Comparison of ENCODE assay signal across 18 mouse cellular contexts in genomic region chr11:15113583-15113982, GRCm38 (mm10).
DNase-seq lines count a peak whose midpoint lies in the region; ATAC-seq and TF ChIP-seq lines count a peak whose summit lies in the region.
"Had no signal": no experiment of that assay in that cellular context is flagged by ENCODE, and none has a peak within 500 bp of the region (broad histone marks: within the 10 kb centered on the region; RNA-seq: fewer than 3 reads in every experiment).

No protein-coding gene starts in this region.

- no peak overlapping the region for H3K4me3 ChIP-seq in hindbrain, postnatal 0 days (ENCODE audit: low read length)
- no peak overlapping the region for H3K4me3 ChIP-seq in hindbrain, embryonic 13.5 days
- H3K4me3 ChIP-seq in midbrain, postnatal 0 days (ENCODE audit: low read depth, low read length): no peak overlapping the region
- H3K4me3 ChIP-seq in midbrain, embryonic 11.5 days (ENCODE audit: low read depth, low read length): no peak overlapping the region
- H3K4me3 ChIP-seq in kidney, embryonic 15.5 days (replicated peaks): no peak overlapping the region
- H3K4me3 ChIP-seq in forebrain, embryonic 13.5 days: no peak overlapping the region
- H3K4me3 ChIP-seq: forebrain, embryonic 10.5 days; heart, embryonic 15.5 days; midbrain, embryonic 10.5 days; neural tube, embryonic 15.5 days; stomach, embryonic 15.5 days had no signal

- H3K27ac ChIP-seq in hindbrain, postnatal 0 days: no peak overlapping the region
- H3K27ac ChIP-seq in hindbrain, embryonic 13.5 days: no peak overlapping the region
- no peak overlapping the region for H3K27ac ChIP-seq in midbrain, postnatal 0 days (ENCODE audit: low read depth, low read length)
- no peak overlapping the region for H3K27ac ChIP-seq in midbrain, embryonic 11.5 days (ENCODE audit: low read depth, low read length)
- H3K27ac ChIP-seq in kidney, embryonic 15.5 days: no peak overlapping the region
- no peak overlapping the region for H3K27ac ChIP-seq in forebrain, embryonic 13.5 days
- H3K27ac ChIP-seq: forebrain, embryonic 10.5 days; heart, embryonic 15.5 days; macrophage; midbrain, embryonic 10.5 days; neural tube, embryonic 15.5 days; stomach, embryonic 15.5 days had no signal

- no peaks in the 10 kb centered on the region for H3K27me3 ChIP-seq in hindbrain, postnatal 0 days (ENCODE audit: insufficient read depth, low read length)
- no peaks in the 10 kb centered on the region for H3K27me3 ChIP-seq in hindbrain, embryonic 13.5 days
- no peaks in the 10 kb centered on the region for H3K27me3 ChIP-seq in midbrain, postnatal 0 days (ENCODE audit: insufficient read depth, low read length)
- no peaks in the 10 kb centered on the region for H3K27me3 ChIP-seq in midbrain, embryonic 11.5 days (ENCODE audit: control insufficient read depth, insufficient read depth, low read length)
- no peaks in the 10 kb centered on the region for H3K27me3 ChIP-seq in kidney, embryonic 15.5 days
- no peaks in the 10 kb centered on the region for H3K27me3 ChIP-seq in forebrain, embryonic 13.5 days
- H3K27me3 ChIP-seq: heart, embryonic 15.5 days; neural tube, embryonic 15.5 days; stomach, embryonic 15.5 days had no signal

- no peak overlapping the region for H3K4me2 ChIP-seq in hindbrain, postnatal 0 days (ENCODE audit: low read depth, low read length)
- H3K4me2 ChIP-seq in hindbrain, embryonic 13.5 days: no peak overlapping the region
- no peak overlapping the region for H3K4me2 ChIP-seq in midbrain, postnatal 0 days (ENCODE audit: low read depth, low read length, poor library complexity, severe bottlenecking)
- H3K4me2 ChIP-seq in midbrain, embryonic 11.5 days: no peak overlapping the region
- H3K4me2 ChIP-seq in kidney, embryonic 15.5 days: no peak overlapping the region
- H3K4me2 ChIP-seq in forebrain, embryonic 13.5 days: no peak overlapping the region
- H3K4me2 ChIP-seq: heart, embryonic 15.5 days; neural tube, embryonic 15.5 days; stomach, embryonic 15.5 days had no signal

- DNase-seq in hindbrain, postnatal 0 days (ENCODE audit: low spot score): peak; percentile 7
- DNase-seq in midbrain, postnatal 0 days (ENCODE audit: low spot score): peak; percentile 12
- DNase-seq in midbrain, embryonic 11.5 days (ENCODE audit: low spot score, missing footprints): no peak
- DNase-seq: adrenal gland, adult 2 months; heart, postnatal 4 days; layer of hippocampus, adult 9-11 months; thymus, postnatal 36 days had no signal

- H3K9me3 ChIP-seq in hindbrain, postnatal 0 days (ENCODE audit: low read length): no peaks in the 10 kb centered on the region
- no peaks in the 10 kb centered on the region for H3K9me3 ChIP-seq in hindbrain, embryonic 13.5 days
- H3K9me3 ChIP-seq in midbrain, postnatal 0 days (ENCODE audit: low read length): no peaks in the 10 kb centered on the region
- H3K9me3 ChIP-seq in midbrain, embryonic 11.5 days (ENCODE audit: control insufficient read depth, low read length): no peaks in the 10 kb centered on the region
- no peaks in the 10 kb centered on the region for H3K9me3 ChIP-seq in kidney, embryonic 15.5 days (replicated peaks)
- no peaks in the 10 kb centered on the region for H3K9me3 ChIP-seq in forebrain, embryonic 13.5 days (replicated peaks)
- H3K9me3 ChIP-seq: forebrain, embryonic 10.5 days; heart, embryonic 15.5 days; midbrain, embryonic 10.5 days; neural tube, embryonic 15.5 days; stomach, embryonic 15.5 days had no signal

- WGBS in hindbrain, postnatal 0 days: 73% methylated on average over 3 of the region's 3 CpGs
- 87% methylated on average over 3 of the region's 3 CpGs for WGBS in hindbrain, embryonic 13.5 days
- WGBS in midbrain, postnatal 0 days: 76% methylated on average over 3 of the region's 3 CpGs
- 89% methylated on average over 3 of the region's 3 CpGs for WGBS in midbrain, embryonic 11.5 days
- 80% methylated on average over 3 of the region's 3 CpGs for WGBS in kidney, embryonic 15.5 days
- WGBS in forebrain, embryonic 13.5 days: 87% methylated on average over 3 of the region's 3 CpGs

- no peak overlapping the region for H3K9ac ChIP-seq in hindbrain, postnatal 0 days (replicated peaks; ENCODE audit: low read length)
- no peak overlapping the region for H3K9ac ChIP-seq in hindbrain, embryonic 13.5 days
- no peak overlapping the region for H3K9ac ChIP-seq in midbrain, postnatal 0 days (replicated peaks; ENCODE audit: low read length, poor library complexity, severe bottlenecking)
- no peak overlapping the region for H3K9ac ChIP-seq in midbrain, embryonic 11.5 days (ENCODE audit: low read length)
- no peak overlapping the region for H3K9ac ChIP-seq in kidney, embryonic 15.5 days
- H3K9ac ChIP-seq in forebrain, embryonic 13.5 days: no peak overlapping the region
- H3K9ac ChIP-seq: heart, embryonic 15.5 days; neural tube, embryonic 15.5 days; stomach, embryonic 15.5 days had no signal

- H3K36me3 ChIP-seq in hindbrain, postnatal 0 days (ENCODE audit: insufficient read depth, low read length): no peaks in the 10 kb centered on the region
- H3K36me3 ChIP-seq in hindbrain, embryonic 13.5 days: no peaks in the 10 kb centered on the region
- no peaks in the 10 kb centered on the region for H3K36me3 ChIP-seq in midbrain, postnatal 0 days (ENCODE audit: insufficient read depth, low read length)
- H3K36me3 ChIP-seq in midbrain, embryonic 11.5 days (ENCODE audit: control insufficient read depth, insufficient read depth, low read length): no peaks in the 10 kb centered on the region
- no peaks in the 10 kb centered on the region for H3K36me3 ChIP-seq in kidney, embryonic 15.5 days
- no peaks in the 10 kb centered on the region for H3K36me3 ChIP-seq in forebrain, embryonic 13.5 days (ENCODE audit: poor library complexity, severe bottlenecking)
- H3K36me3 ChIP-seq: forebrain, embryonic 10.5 days; heart, embryonic 15.5 days; midbrain, embryonic 10.5 days; neural tube, embryonic 15.5 days; stomach, embryonic 15.5 days had no signal

- no peaks in the 10 kb centered on the region for H3K4me1 ChIP-seq in hindbrain, postnatal 0 days (ENCODE audit: insufficient read depth, low read length)
- no peaks in the 10 kb centered on the region for H3K4me1 ChIP-seq in hindbrain, embryonic 13.5 days (replicated peaks)
- no peaks in the 10 kb centered on the region for H3K4me1 ChIP-seq in midbrain, postnatal 0 days (ENCODE audit: insufficient read depth, low read length)
- no peaks in the 10 kb centered on the region for H3K4me1 ChIP-seq in midbrain, embryonic 11.5 days (ENCODE audit: control insufficient read depth, insufficient read depth, low read length)
- no peaks in the 10 kb centered on the region for H3K4me1 ChIP-seq in kidney, embryonic 15.5 days
- H3K4me1 ChIP-seq in forebrain, embryonic 13.5 days: 0 out of 2 replicates have a peak, but pooled peaks cover 4% of the 10 kb centered on the region
- H3K4me1 ChIP-seq: forebrain, embryonic 10.5 days; heart, embryonic 15.5 days; midbrain, embryonic 10.5 days; neural tube, embryonic 15.5 days; stomach, embryonic 15.5 days had no signal

- ATAC-seq in hindbrain, postnatal 0 days: no peak
- ATAC-seq in hindbrain, embryonic 13.5 days (ENCODE audit: low FRiP score): no peak
- no peak for ATAC-seq in midbrain, postnatal 0 days (ENCODE audit: low FRiP score)
- no peak for ATAC-seq in midbrain, embryonic 11.5 days (ENCODE audit: low FRiP score)
- 0 out of 2 replicates have a peak, but pooled peaks have one; percentile 62 for ATAC-seq in kidney, embryonic 15.5 days (replicated peaks; ENCODE audit: low FRiP score)
- no peak for ATAC-seq in forebrain, embryonic 13.5 days
- ATAC-seq in megakaryocyte, adult 5-6 weeks (ENCODE audit: poor library complexity, severe bottlenecking): no peak
- ATAC-seq: intestine, postnatal 0 days had no signal

- TF ChIP-seq CTCF in hindbrain, postnatal 0 days (IDR thresholded peaks at IDR 0.05; ENCODE audit: low read depth): no peak
- no peak for TF ChIP-seq CTCF in midbrain, postnatal 0 days (IDR thresholded peaks at IDR 0.05)
